Mouse (Mus musculus): ENCODE measurements at regions not wholly inside any gene's neighbourhood (a gene's known extent, or its start where the extent isn't known, plus 50 kb on each side); places are given as distances from the start of the nearest gene placed in this dataset.

DNA sequence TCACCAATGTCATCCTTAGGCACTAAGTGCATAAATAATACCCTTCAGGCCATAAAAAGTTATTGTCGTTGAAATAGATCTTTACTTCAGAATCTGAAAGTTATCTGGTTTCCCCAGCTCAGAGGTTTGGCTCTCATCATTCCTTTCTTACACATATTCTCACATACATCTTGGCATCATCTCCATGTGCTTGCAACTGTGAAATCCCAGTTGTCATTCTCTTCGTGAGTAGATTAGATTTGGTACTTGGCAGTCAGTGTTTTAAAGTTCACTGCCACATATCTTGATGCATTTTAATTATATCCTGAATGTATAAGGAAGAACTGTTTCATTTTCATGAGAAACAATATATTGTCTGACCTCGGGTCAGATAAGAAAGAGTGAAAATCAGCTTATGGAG lies 1006.3 kb downstream of the Olfm4 start:
- H3K4me3 ChIP-seq (ENCODE audit: low read depth, low read length) = no peak overlapping the region
- H3K9me3 ChIP-seq (replicated peaks; ENCODE audit: control insufficient read depth, low read length) = no peaks in the 10 kb centered on the region
- no peaks in the 10 kb centered on the region for H3K36me3 ChIP-seq (replicated peaks; ENCODE audit: control insufficient read depth, insufficient read depth, low read depth, low read length)
- no peak for ATAC-seq (replicated peaks; ENCODE audit: insufficient number of reproducible peaks, low FRiP score, low TSS enrichment, low read depth)
- H3K9ac ChIP-seq (replicated peaks; ENCODE audit: low read length) = no peak overlapping the region
- WGBS = 73% methylated on average over 3 of the region's 3 CpGs
- no peak for DNase-seq (ENCODE audit: low spot score)
- no peak overlapping the region for H3K4me2 ChIP-seq (ENCODE audit: low read depth, low read length)
- no peaks in the 10 kb centered on the region for H3K4me1 ChIP-seq (ENCODE audit: control insufficient read depth, insufficient read depth, low read length)
- no peaks in the 10 kb centered on the region for H3K27me3 ChIP-seq (ENCODE audit: control insufficient read depth, insufficient read depth, low read length)
- no peak overlapping the region for H3K27ac ChIP-seq (replicated peaks; ENCODE audit: low read depth, low read length)

DNA sequence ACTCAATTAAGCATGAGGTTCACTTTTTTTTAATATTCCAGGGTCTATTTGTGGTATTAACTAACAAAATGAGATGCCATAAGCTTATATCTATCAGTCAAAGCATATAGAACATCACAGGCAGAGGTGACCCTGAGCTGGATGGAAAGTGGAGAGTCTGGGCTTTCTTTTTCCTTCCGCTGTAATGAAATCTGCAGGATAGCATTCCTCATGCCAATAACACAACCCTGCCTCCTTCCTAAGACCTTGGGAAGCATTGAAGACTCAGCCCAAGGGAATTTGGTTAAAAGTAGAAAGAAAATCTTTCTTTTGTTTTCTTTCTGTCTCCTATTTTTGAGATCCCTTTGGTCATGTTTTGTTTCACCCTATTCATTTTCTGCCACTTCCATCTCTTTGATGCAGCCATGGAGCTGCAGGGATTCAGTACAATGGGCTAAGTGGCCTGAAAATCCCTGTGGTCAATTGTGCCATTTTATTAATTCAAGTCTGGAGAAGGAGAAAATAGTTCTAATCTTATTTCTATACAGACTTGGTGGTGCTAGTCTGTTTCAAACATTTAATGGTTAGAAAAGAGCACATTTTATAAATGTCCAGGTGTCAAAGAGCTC lies 1006.9 kb downstream of the Olfm4 start:
- WGBS = 80% methylated on average over 1 of the region's 1 CpGs
- Histone ChIP-seq H3K27ac (replicated peaks; ENCODE audit: low read depth, low read length) (no peak overlapping the region), H3K4me3 (ENCODE audit: low read depth, low read length) (no peak overlapping the region), H3K9me3 (replicated peaks; ENCODE audit: control insufficient read depth, low read length) (no peaks in the 10 kb centered on the region), H3K9ac (replicated peaks; ENCODE audit: low read length) (no peak overlapping the region), H3K36me3 (replicated peaks; ENCODE audit: control insufficient read depth, insufficient read depth, low read depth, low read length) (no peaks in the 10 kb centered on the region), H3K27me3 (ENCODE audit: control insufficient read depth, insufficient read depth, low read length) (no peaks in the 10 kb centered on the region), H3K4me2 (ENCODE audit: low read depth, low read length) (no peak overlapping the region), H3K4me1 (ENCODE audit: control insufficient read depth, insufficient read depth, low read length) (no peaks in the 10 kb centered on the region)
- DNase-seq (ENCODE audit: low spot score) (no peak), ATAC-seq (replicated peaks; ENCODE audit: insufficient number of reproducible peaks, low FRiP score, low TSS enrichment, low read depth) (no peak)

DNA sequence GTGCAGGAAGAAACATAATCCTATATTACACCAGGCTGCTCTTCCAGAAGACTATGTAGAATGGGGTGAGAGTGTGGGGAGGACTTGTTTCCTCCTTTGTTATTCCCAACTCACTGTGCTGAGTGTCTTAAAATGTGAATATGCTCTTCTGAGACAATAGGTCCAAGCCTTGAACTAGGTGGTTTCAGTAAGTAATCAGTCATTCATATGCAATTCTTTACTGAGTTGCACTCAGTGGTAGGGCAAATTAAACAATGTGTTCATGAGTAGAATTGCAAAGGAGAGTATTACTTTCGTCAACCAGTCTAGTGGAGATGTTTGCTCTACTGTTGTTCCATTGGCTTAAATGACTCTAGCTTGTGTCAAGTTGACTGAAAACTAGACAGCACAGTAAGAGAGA lies 1015.1 kb downstream of the Olfm4 start:
- 81% methylated on average over 1 of the region's 1 CpGs for WGBS
- no peak overlapping the region for H3K4me3 ChIP-seq (ENCODE audit: low read depth, low read length)
- H3K4me1 ChIP-seq (ENCODE audit: control insufficient read depth, insufficient read depth, low read length) = no peaks in the 10 kb centered on the region
- no peak overlapping the region for H3K27ac ChIP-seq (replicated peaks; ENCODE audit: low read depth, low read length)
- H3K27me3 ChIP-seq (ENCODE audit: control insufficient read depth, insufficient read depth, low read length) = no peaks in the 10 kb centered on the region
- H3K36me3 ChIP-seq (replicated peaks; ENCODE audit: control insufficient read depth, insufficient read depth, low read depth, low read length) = no peaks in the 10 kb centered on the region
- no peak overlapping the region for H3K9ac ChIP-seq (replicated peaks; ENCODE audit: low read length)
- H3K4me2 ChIP-seq (ENCODE audit: low read depth, low read length) = no peak overlapping the region
- no peaks in the 10 kb centered on the region for H3K9me3 ChIP-seq (replicated peaks; ENCODE audit: control insufficient read depth, low read length)
- DNase-seq (ENCODE audit: low spot score) (no peak), ATAC-seq (replicated peaks; ENCODE audit: insufficient number of reproducible peaks, low FRiP score, low TSS enrichment, low read depth) (no peak)

GRCm38 (mm10) chr14:81013208-81013607 lies 1029.3 kb downstream of the Olfm4 start:
- H3K9me3 ChIP-seq (replicated peaks; ENCODE audit: control insufficient read depth, low read length) = no peaks in the 10 kb centered on the region
- H3K36me3 ChIP-seq (replicated peaks; ENCODE audit: control insufficient read depth, insufficient read depth, low read depth, low read length) = no peaks in the 10 kb centered on the region
- no peak overlapping the region for H3K4me2 ChIP-seq (ENCODE audit: low read depth, low read length)
- ATAC-seq (replicated peaks; ENCODE audit: insufficient number of reproducible peaks, low FRiP score, low TSS enrichment, low read depth) (no peak), DNase-seq (ENCODE audit: low spot score) (peak; percentile 2)
- H3K4me3 ChIP-seq (ENCODE audit: low read depth, low read length) = no peak overlapping the region
- 66% methylated on average over 5 of the region's 5 CpGs for WGBS
- H3K27ac ChIP-seq (replicated peaks; ENCODE audit: low read depth, low read length) = no peak overlapping the region
- H3K9ac ChIP-seq (replicated peaks; ENCODE audit: low read length) = no peak overlapping the region
- H3K4me1 ChIP-seq (ENCODE audit: control insufficient read depth, insufficient read depth, low read length) = no peaks in the 10 kb centered on the region
- no peaks in the 10 kb centered on the region for H3K27me3 ChIP-seq (ENCODE audit: control insufficient read depth, insufficient read depth, low read length)

DNA sequence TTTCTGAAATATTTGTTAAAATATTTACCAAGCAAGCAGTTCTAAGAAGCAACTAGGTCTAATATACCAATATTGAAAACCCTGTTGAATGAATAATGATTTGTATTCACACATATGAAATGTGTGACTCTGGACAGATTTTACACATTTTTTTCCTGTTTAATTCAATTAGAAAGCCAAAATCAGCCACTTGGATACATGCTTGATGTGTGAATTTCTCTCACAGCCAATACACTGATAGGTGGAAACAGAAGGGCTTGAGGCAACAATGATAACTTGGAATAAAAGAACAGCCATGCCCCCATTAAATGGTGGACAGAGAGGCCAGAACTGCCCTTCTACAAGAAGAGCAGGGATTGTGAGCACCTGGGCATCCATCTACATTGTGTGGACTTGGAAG lies 1047.6 kb downstream of the Olfm4 start:
- no peaks in the 10 kb centered on the region for H3K4me1 ChIP-seq (ENCODE audit: control insufficient read depth, insufficient read depth, low read length)
- no peaks in the 10 kb centered on the region for H3K27me3 ChIP-seq (ENCODE audit: control insufficient read depth, insufficient read depth, low read length)
- no peak overlapping the region for H3K27ac ChIP-seq (replicated peaks; ENCODE audit: low read depth, low read length)
- H3K9ac ChIP-seq (replicated peaks; ENCODE audit: low read length) = no peak overlapping the region
- H3K4me3 ChIP-seq (ENCODE audit: low read depth, low read length) = no peak overlapping the region
- H3K36me3 ChIP-seq (replicated peaks; ENCODE audit: control insufficient read depth, insufficient read depth, low read depth, low read length) = no peaks in the 10 kb centered on the region
- no peaks in the 10 kb centered on the region for H3K9me3 ChIP-seq (replicated peaks; ENCODE audit: control insufficient read depth, low read length)
- no peak overlapping the region for H3K4me2 ChIP-seq (ENCODE audit: low read depth, low read length)
- DNase-seq (ENCODE audit: low spot score) (no peak), ATAC-seq (replicated peaks; ENCODE audit: insufficient number of reproducible peaks, low FRiP score, low TSS enrichment, low read depth) (no peak)

DNA sequence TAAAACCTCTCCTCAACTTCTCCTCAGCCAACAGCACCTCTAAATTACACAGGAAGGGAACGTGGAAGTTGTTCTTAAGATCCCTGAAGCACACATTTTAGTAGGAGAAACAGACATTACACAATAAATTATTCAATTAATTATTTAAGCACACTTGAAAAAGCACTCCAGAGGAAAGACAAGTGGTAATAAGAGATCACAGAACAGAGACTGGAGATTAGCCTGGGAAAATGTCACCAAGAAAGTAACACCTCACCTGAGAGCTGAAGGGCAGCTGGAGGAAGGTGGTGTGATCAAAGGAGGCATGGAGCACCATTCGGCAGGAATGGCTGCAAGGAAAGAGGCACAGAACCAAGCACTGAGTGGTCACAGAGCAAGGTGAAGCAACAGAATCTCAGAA lies 1053.8 kb downstream of the Olfm4 start:
- Histone ChIP-seq H3K9ac (replicated peaks; ENCODE audit: low read length) (no peak overlapping the region), H3K27ac (replicated peaks; ENCODE audit: low read depth, low read length) (no peak overlapping the region)

DNA sequence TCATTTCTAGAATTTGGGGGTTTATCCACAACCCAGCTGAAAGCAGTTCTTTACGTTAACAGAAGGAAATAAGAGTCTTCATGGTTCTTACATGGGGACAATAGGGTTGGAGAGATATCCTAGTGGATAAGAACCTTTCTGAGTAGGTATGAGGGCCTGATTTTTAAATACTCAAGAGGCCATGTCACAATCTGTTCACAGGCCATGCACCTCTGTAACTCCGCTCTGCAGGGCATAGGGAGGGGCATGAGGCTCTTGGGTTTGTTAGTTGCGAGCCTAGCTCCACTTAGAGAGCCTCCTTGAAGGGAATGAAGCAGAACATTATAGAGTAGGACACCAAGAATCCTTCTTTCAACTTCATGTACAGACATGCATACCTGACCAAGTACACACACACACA lies 1054.2 kb downstream of the Olfm4 start:
- Histone ChIP-seq H3K9me3 (replicated peaks; ENCODE audit: control insufficient read depth, low read length) (no peaks in the 10 kb centered on the region), H3K27ac (replicated peaks; ENCODE audit: low read depth, low read length) (no peak overlapping the region), H3K9ac (replicated peaks; ENCODE audit: low read length) (no peak overlapping the region), H3K4me3 (ENCODE audit: low read depth, low read length) (no peak overlapping the region), H3K27me3 (ENCODE audit: control insufficient read depth, insufficient read depth, low read length) (no peaks in the 10 kb centered on the region), H3K36me3 (replicated peaks; ENCODE audit: control insufficient read depth, insufficient read depth, low read depth, low read length) (no peaks in the 10 kb centered on the region), H3K4me2 (ENCODE audit: low read depth, low read length) (no peak overlapping the region), H3K4me1 (ENCODE audit: control insufficient read depth, insufficient read depth, low read length) (no peaks in the 10 kb centered on the region)
- WGBS = 82% methylated on average over 3 of the region's 3 CpGs
- ATAC-seq (replicated peaks; ENCODE audit: insufficient number of reproducible peaks, low FRiP score, low TSS enrichment, low read depth) = no peak
- no peak for DNase-seq (ENCODE audit: low spot score)

More for the DNA sequence above, 1053.8 kb downstream of the Olfm4 start:
- Histone ChIP-seq H3K4me2 (ENCODE audit: low read depth, low read length) (no peak overlapping the region), H3K4me3 (ENCODE audit: low read depth, low read length) (no peak overlapping the region), H3K36me3 (replicated peaks; ENCODE audit: control insufficient read depth, insufficient read depth, low read depth, low read length) (no peaks in the 10 kb centered on the region), H3K4me1 (ENCODE audit: control insufficient read depth, insufficient read depth, low read length) (no peaks in the 10 kb centered on the region), H3K9me3 (replicated peaks; ENCODE audit: control insufficient read depth, low read length) (no peaks in the 10 kb centered on the region), H3K27me3 (ENCODE audit: control insufficient read depth, insufficient read depth, low read length) (no peaks in the 10 kb centered on the region)
- 68% methylated on average over 2 of the region's 2 CpGs for WGBS
- no peak for DNase-seq (ENCODE audit: low spot score)
- ATAC-seq (replicated peaks; ENCODE audit: insufficient number of reproducible peaks, low FRiP score, low TSS enrichment, low read depth) = no peak
